Mouse (Mus musculus) liver, embryonic 11.5 days (tissue): ENCODE data around the gene Rbfox1. TPM values are rescaled to one million over a fixed set of nuclear protein-coding genes. Genes with fewer than 3 reads are reported as not detected.

Experiments used
- ATAC-seq: fragments of 200-750 bp; cut with Nextera tagmentation; replicated peaks from 2 replicates; pipeline ENCODE4 v1.8.0; 2017; ENCODE audit warnings: moderate number of reproducible peaks, mild to moderate bottlenecking, moderate TSS enrichment, moderate library complexity; ENCODE audit not compliant: low FRiP score
- DNase-seq: peaks from one replicate; pipeline ENCODE4 v3.0.0-alpha.2; 2017; ENCODE audit warnings: low spot score
- H3K27ac ChIP-seq: fragments of 300-500 bp; sonication (generic); 2 replicates; pipeline ENCODE4 v1.5.1; 2014; ENCODE audit warnings: mild to moderate bottlenecking, low read depth, low read length, control low read depth
- H3K27me3 ChIP-seq: fragments of 300-500 bp; sonication (generic); replicated peaks from 2 replicates; pipeline ENCODE4 v1.6.1; 2014; ENCODE audit warnings: low read length, mixed read lengths; ENCODE audit not compliant: control insufficient read depth, insufficient read depth
- H3K36me3 ChIP-seq: fragments of 300-500 bp; sonication (generic); 2 replicates; pipeline ENCODE4 v1.6.1; 2014; ENCODE audit warnings: mild to moderate bottlenecking, low read length, moderate library complexity, mixed read lengths; ENCODE audit not compliant: control insufficient read depth, insufficient read depth
- H3K4me1 ChIP-seq: fragments of 300-500 bp; sonication (generic); replicated peaks from 2 replicates; pipeline ENCODE4 v1.6.1; 2014; ENCODE audit warnings: low read length, mixed read lengths; ENCODE audit not compliant: control insufficient read depth, insufficient read depth
- H3K4me2 ChIP-seq: fragments of 300-500 bp; sonication (generic); 2 replicates; pipeline ENCODE4 v1.6.1; 2014; ENCODE audit warnings: mild to moderate bottlenecking, control low read depth, moderate library complexity
- H3K4me3 ChIP-seq: fragments of 300-500 bp; sonication (generic); 2 replicates; pipeline ENCODE4 v1.5.1; 2014; ENCODE audit warnings: low read depth, low read length, control low read depth
- H3K9ac ChIP-seq: fragments of 300-500 bp; sonication (generic); 2 replicates; pipeline ENCODE4 v1.6.1; 2014; ENCODE audit warnings: low read depth, low read length, control low read depth
- H3K9me3 ChIP-seq: fragments of 300-500 bp; sonication (generic); 2 replicates; pipeline ENCODE4 v1.6.1; 2016; ENCODE audit warnings: low read length, inconsistent platforms, mixed read lengths; ENCODE audit not compliant: control insufficient read depth
- WGBS: fragments of 180-500 bp; shearing (Covaris S2); extraction: QIAGEN DNeasy Blood & Tissue Kit; methylation state at CpG from one replicate; pipeline ENCODE4 v1.1.7; 2014; 5-methylcytosine and 5-hydroxymethylcytosine counted together
- polyA plus RNA-seq: library from polyadenylated mRNA; unstranded; fragments of >200 nt; fragmentation: Nextera tagmentation; extraction: Ambion mirVana; gene quantifications from 2 replicates; pipeline ENCODE4 v1.2.1, GENCODE M21; 2014

The Rbfox1 gene
- polyA plus RNA-seq, 1 experiment from 2014 or later = 1.4 TPM

DNA sequence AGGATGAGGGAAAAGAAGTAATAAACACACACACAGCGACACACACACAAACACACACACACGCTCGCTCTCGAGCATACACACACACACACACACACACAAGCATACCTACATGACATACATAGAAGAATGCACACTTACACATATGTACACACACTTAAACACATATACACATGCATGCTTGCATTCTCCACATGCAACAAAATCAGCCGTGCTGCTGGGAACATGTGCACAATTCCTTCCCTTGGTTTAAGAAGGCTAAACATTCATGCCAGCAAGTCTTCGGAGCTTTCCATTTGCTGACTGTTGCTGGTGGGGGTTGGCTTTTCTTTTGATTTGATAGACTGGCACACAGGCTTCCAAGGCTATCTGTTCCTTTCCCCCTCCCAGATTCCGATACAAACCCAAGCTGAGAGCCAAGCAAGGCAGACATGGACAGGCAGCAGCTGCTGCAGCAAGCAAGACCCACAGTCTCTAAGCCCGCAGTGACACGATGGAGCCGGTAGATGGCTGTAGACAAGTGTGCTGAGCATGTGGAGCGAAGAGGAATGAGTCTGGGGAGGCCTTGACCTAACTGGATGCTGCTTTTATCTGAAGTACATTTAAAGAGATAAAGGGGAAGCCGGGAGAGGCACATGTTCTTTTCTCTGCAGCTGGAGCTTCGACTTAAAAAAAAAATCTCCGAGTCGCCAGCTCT, 954.3 kb downstream of the Rbfox1 start:
- Histone ChIP-seq H3K4me1 (no peaks in the 10 kb centered on the region), H3K9ac (no peak overlapping the region), H3K27ac (no peak overlapping the region), H3K4me2 (no peak overlapping the region), H3K27me3 (no peaks in the 10 kb centered on the region), H3K9me3 (no peaks in the 10 kb centered on the region), H3K4me3 (no peak overlapping the region), H3K36me3 (no peaks in the 10 kb centered on the region)
- WGBS = 37% methylated on average over 15 of the region's 15 CpGs
- ATAC-seq (no peak), DNase-seq (peak; percentile 40)

DNA sequence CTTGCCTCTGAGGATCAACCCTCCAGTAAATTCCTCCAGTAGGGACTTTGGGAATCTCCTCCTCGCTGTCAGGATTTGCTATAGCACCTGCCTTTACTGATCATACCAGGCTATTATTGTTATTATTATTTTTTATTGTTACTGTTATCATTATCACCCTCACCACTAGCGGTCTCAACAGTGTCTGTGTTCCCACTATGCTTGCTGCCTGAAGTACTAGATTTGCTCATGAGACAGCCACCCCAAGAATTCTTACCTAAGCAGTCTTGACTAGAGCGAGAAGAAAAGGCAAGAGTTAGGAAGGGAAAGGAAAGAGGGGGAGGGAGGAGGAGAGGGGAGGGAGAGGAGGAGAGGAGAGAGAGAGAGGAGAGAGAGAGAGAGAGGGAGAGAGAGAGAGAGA, 954.9 kb downstream of the Rbfox1 start:
- Histone ChIP-seq H3K27me3 (no peaks in the 10 kb centered on the region), H3K9ac (no peak overlapping the region), H3K27ac (no peak overlapping the region), H3K4me2 (no peak overlapping the region), H3K36me3 (no peaks in the 10 kb centered on the region), H3K4me3 (no peak overlapping the region), H3K9me3 (no peaks in the 10 kb centered on the region), H3K4me1 (no peaks in the 10 kb centered on the region)
- WGBS = 41% methylated on average over 3 of the region's 3 CpGs
- DNase-seq = no peak
- no peak for ATAC-seq

DNA sequence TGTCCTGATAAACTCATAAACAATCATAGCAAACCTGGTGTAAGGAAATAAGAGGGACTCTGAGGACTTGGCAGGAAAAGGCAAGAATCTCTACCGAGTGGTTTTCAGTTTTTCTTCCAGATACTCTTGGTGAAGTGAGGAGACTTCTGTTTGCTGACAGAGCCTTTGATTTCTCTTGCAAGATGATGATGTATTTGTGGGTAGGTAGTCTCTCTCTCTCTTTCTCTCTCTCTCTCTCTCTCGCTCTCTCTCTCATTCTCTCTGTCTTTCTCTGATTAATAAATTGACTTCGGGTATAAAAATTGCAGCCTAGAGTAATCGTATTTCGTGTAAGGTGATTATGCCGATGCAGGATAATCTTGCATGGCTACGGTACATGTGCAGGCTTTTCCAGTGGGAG, 955.3 kb downstream of the Rbfox1 start:
- Histone ChIP-seq H3K36me3 (no peaks in the 10 kb centered on the region), H3K9ac (no peak overlapping the region), H3K27me3 (no peaks in the 10 kb centered on the region), H3K4me3 (no peak overlapping the region), H3K9me3 (no peaks in the 10 kb centered on the region), H3K4me2 (no peak overlapping the region), H3K27ac (no peak overlapping the region), H3K4me1 (no peaks in the 10 kb centered on the region)
- no peak for DNase-seq
- 74% methylated on average over 7 of the region's 7 CpGs for WGBS
- ATAC-seq = no peak

DNA sequence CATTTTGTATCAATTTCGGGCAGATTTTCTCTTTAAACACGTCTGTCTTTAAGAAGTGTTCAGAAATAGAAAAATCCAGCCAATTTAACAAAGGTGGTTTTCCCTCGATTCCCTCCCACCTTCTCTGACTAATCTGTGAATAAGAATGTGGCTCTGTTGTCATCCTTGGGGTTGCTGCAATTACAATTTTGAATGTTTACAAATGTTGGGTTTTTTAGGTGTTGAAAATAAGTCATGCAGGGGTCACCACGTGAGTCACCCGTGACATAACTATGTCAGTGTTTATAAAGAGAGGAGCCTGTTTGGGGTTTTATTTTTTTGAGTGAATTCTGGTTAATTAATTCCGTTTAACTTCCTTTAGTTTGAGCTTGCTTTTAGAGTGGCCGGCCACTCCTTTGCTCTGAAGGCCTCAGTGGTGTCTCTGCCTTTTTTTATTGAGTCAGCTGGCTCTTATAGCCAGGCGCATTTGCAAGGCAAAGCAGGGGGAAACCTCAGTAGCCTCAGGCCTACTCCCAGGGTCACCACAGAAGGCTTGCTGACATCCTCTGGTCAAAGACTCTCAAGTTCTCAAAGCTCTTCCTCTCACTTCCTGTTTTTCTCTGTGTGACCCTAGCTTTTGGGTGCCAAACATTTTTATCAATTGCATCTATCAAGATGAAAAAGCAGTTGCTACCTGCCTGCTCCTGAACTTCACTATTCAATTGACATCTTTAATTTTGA, 957.1 kb downstream of the Rbfox1 start:
- Histone ChIP-seq H3K4me3 (no peak overlapping the region), H3K9me3 (no peaks in the 10 kb centered on the region), H3K4me1 (no peaks in the 10 kb centered on the region), H3K4me2 (no peak overlapping the region), H3K9ac (no peak overlapping the region), H3K27me3 (no peaks in the 10 kb centered on the region), H3K36me3 (no peaks in the 10 kb centered on the region), H3K27ac (no peak overlapping the region)
- no peak for ATAC-seq
- DNase-seq = no peak
- WGBS = 56% methylated on average over 8 of the region's 8 CpGs

DNA sequence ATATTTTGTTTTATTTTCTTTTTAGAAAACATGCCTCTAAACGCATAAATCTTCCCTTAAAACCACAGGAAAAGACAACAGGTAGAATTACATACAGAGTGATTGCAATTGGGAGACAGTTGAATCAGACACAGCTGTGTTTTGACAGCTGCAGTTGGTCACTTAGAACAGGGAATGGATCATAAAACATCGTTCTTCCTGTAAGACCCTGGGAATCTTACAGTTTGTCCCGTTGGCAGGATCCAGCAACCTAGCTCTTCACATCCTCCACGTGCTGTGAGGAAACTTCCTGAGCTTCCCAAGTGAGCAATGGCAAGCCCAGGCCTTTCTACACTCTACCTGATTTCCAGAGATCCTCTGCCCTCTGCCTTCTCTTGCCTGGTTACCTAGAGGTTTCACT, 959.5 kb downstream of the Rbfox1 start:
- WGBS = 54% methylated on average over 4 of the region's 4 CpGs
- no peak overlapping the region for H3K4me3 ChIP-seq
- no peak for ATAC-seq

DNA sequence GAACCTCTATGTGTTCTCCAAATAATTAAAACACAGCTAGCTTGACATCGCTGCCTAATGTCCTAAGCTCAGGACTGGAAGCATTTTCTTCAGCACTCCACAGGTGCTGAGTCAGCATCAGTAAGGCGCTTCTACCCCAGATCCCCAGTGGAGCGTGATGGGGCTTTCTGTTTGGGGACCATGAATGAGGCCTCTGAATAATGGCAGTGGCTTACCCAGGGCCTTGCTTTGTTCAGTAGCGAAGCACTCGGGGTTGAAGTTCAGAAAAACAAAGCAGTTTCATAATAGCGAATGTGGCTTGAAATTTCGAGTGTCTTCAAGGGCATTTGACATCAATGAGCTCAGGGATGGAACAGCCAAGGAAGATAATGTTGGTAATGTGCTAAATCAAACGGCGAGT, 966.2 kb downstream of the Rbfox1 start:
- Histone ChIP-seq H3K27me3 (no peaks in the 10 kb centered on the region), H3K4me1 (no peaks in the 10 kb centered on the region), H3K9ac (no peak overlapping the region), H3K36me3 (no peaks in the 10 kb centered on the region), H3K4me2 (no peak overlapping the region), H3K9me3 (no peaks in the 10 kb centered on the region), H3K4me3 (no peak overlapping the region), H3K27ac (no peak overlapping the region)
- DNase-seq (no peak), ATAC-seq (no peak)
- WGBS = 72% methylated on average over 9 of the region's 9 CpGs

More for the DNA sequence above, 959.5 kb downstream of the Rbfox1 start:
- DNase-seq = no peak
- Histone ChIP-seq H3K27me3 (no peaks in the 10 kb centered on the region), H3K4me2 (no peak overlapping the region), H3K9me3 (no peaks in the 10 kb centered on the region), H3K4me1 (no peaks in the 10 kb centered on the region), H3K36me3 (no peaks in the 10 kb centered on the region), H3K9ac (no peak overlapping the region), H3K27ac (no peak overlapping the region)

DNA sequence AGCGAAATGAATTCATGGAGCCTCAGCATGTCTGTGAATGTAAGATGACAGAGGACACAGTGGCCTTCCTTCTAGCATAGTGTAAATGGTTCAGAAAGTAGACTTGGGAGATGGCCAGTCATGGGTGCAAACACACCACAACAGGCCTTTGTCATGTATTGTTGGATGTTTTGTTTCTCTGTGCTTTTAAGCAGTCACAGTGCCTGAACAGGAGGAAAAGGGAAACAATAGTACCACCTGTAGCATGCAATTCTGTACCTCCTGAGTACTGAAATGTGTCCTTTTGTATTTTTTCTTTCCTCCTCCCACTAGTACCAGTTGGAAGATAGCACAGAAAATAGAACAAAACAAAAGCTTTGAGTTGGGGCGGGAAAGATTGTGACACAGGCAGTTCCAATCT, 968.6 kb downstream of the Rbfox1 start:
- Histone ChIP-seq H3K4me3 (no peak overlapping the region), H3K27me3 (no peaks in the 10 kb centered on the region), H3K4me1 (no peaks in the 10 kb centered on the region), H3K36me3 (no peaks in the 10 kb centered on the region), H3K4me2 (no peak overlapping the region), H3K27ac (no peak overlapping the region), H3K9me3 (no peaks in the 10 kb centered on the region), H3K9ac (no peak overlapping the region)
- ATAC-seq = no peak
- 84% methylated on average over 2 of the region's 2 CpGs for WGBS
- DNase-seq = no peak

DNA sequence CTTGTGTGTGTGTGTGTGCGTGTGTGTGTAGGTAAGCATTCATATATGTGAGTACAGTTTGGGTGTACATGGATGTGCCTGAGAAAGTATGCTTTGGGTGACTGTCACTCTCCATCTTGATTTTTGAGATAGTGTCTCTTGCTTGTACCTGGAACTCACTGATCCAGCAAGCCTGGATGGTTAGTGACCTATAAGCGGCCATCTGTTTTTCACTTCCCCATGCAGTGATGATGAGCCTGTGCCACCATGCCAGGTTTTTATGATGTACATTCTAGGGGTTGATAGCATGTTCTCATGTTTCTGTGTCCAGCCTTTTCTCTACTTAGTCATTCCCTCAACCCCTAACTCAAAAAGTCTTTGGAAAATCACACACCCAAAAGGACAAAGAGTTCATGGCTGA, 976.5 kb downstream of the Rbfox1 start:
- Histone ChIP-seq H3K4me1 (no peaks in the 10 kb centered on the region), H3K36me3 (no peaks in the 10 kb centered on the region), H3K9me3 (no peaks in the 10 kb centered on the region), H3K27me3 (no peaks in the 10 kb centered on the region), H3K27ac (no peak overlapping the region), H3K4me2 (no peak overlapping the region), H3K9ac (no peak overlapping the region), H3K4me3 (no peak overlapping the region)
- no peak for ATAC-seq
- WGBS = 85% methylated on average over 2 of the region's 2 CpGs
- no peak for DNase-seq
